ENCODE assay signal across 8 mouse cellular contexts in genomic region chr9:59036732-59037341, GRCm38 (mm10). TPM values are rescaled to one million over a fixed set of nuclear protein-coding genes. Genes with fewer than 3 reads are reported as not detected.
DNase-seq lines count a peak whose midpoint lies in the region; ATAC-seq and TF ChIP-seq lines count a peak whose summit lies in the region.

No protein-coding gene starts in this region.

- peak overlapping the region; percentile 95 for H3K9ac ChIP-seq in lung, embryonic 14.5 days
- peak overlapping the region; percentile 97 for H3K9ac ChIP-seq in embryonic facial prominence, embryonic 14.5 days (ENCODE audit: low read depth, low read length)
- peak overlapping the region; percentile 90 for H3K9ac ChIP-seq in hindbrain, postnatal 0 days (replicated peaks; ENCODE audit: low read length)

- H3K27me3 ChIP-seq in lung, embryonic 14.5 days (ENCODE audit: insufficient read depth, low read length): no peaks in the 10 kb centered on the region
- H3K27me3 ChIP-seq in embryonic facial prominence, embryonic 14.5 days (replicated peaks; ENCODE audit: control insufficient read depth, insufficient read depth, low read length): no peaks in the 10 kb centered on the region
- no peaks in the 10 kb centered on the region for H3K27me3 ChIP-seq in hindbrain, postnatal 0 days (ENCODE audit: insufficient read depth, low read length)
- H3K27me3 ChIP-seq in midbrain, embryonic 10.5 days (ENCODE audit: low read depth, poor library complexity, severe bottlenecking): no peaks in the 10 kb centered on the region

- peak overlapping the region; percentile 71 for H3K4me2 ChIP-seq in lung, embryonic 14.5 days
- peak overlapping the region; percentile 83 for H3K4me2 ChIP-seq in embryonic facial prominence, embryonic 14.5 days (ENCODE audit: low read depth, low read length)
- H3K4me2 ChIP-seq in hindbrain, postnatal 0 days (ENCODE audit: low read depth, low read length): peak overlapping the region; percentile 59

- H3K4me3 ChIP-seq in lung, embryonic 14.5 days (ENCODE audit: low read depth, low read length): peak overlapping the region; percentile 92
- H3K4me3 ChIP-seq in embryonic facial prominence, embryonic 14.5 days (ENCODE audit: low read depth, low read length): peak overlapping the region; percentile 100
- peak overlapping the region; percentile 92 for H3K4me3 ChIP-seq in hindbrain, postnatal 0 days (ENCODE audit: low read length)
- H3K4me3 ChIP-seq in midbrain, embryonic 10.5 days: peak overlapping the region; percentile 96

- WGBS in lung, embryonic 14.5 days: under 1% methylated on average over 56 of the region's 56 CpGs
- WGBS in embryonic facial prominence, embryonic 14.5 days: under 1% methylated on average over 46 of the region's 56 CpGs
- WGBS in hindbrain, postnatal 0 days: under 1% methylated on average over 56 of the region's 56 CpGs
- under 1% methylated on average over 55 of the region's 56 CpGs for WGBS in midbrain, embryonic 10.5 days

- no peaks in the 10 kb centered on the region for H3K36me3 ChIP-seq in lung, embryonic 14.5 days (ENCODE audit: insufficient read depth)
- no peaks in the 10 kb centered on the region for H3K36me3 ChIP-seq in embryonic facial prominence, embryonic 14.5 days (ENCODE audit: control insufficient read depth, insufficient read depth, low read length)
- H3K36me3 ChIP-seq in hindbrain, postnatal 0 days (ENCODE audit: insufficient read depth, low read length): no peaks in the 10 kb centered on the region
- peaks cover 4% of the 10 kb centered on the region; the same call in 1 of the 2 replicates for H3K36me3 ChIP-seq in midbrain, embryonic 10.5 days

- H3K9me3 ChIP-seq in lung, embryonic 14.5 days (ENCODE audit: low read depth, low read length): no peaks in the 10 kb centered on the region
- H3K9me3 ChIP-seq in embryonic facial prominence, embryonic 14.5 days (ENCODE audit: control insufficient read depth, low read length): no peaks in the 10 kb centered on the region
- H3K9me3 ChIP-seq in hindbrain, postnatal 0 days (ENCODE audit: low read length): no peaks in the 10 kb centered on the region
- H3K9me3 ChIP-seq in midbrain, embryonic 10.5 days (replicated peaks): no peaks in the 10 kb centered on the region; the same call in 1 of the 2 replicates

- peak; percentile 81 for DNase-seq in adrenal gland, adult 2 months
- DNase-seq in adrenal gland, adult 8-10 months: no peak
- peak; percentile 68 for DNase-seq in lung, embryonic 14.5 days
- no peak for DNase-seq in lung, postnatal 4 days
- DNase-seq in embryonic facial prominence, embryonic 14.5 days (ENCODE audit: low spot score): peak; percentile 47
- DNase-seq in hindbrain, postnatal 0 days (ENCODE audit: low spot score): no peak
- DNase-seq in midbrain, embryonic 10.5 days (ENCODE audit: low spot score): no peak
- no peak for DNase-seq in T-cell, adult 2 months (ENCODE audit: low spot score)

- peak overlapping the region; percentile 100 for H3K27ac ChIP-seq in lung, embryonic 14.5 days (ENCODE audit: low read depth)
- H3K27ac ChIP-seq in embryonic facial prominence, embryonic 14.5 days (replicated peaks; ENCODE audit: low read depth, low read length): peak overlapping the region; percentile 100
- H3K27ac ChIP-seq in hindbrain, postnatal 0 days: peak overlapping the region; percentile 99
- H3K27ac ChIP-seq in midbrain, embryonic 10.5 days (replicated peaks): peak overlapping the region; percentile 99

- peak; percentile 39 for ATAC-seq in lung, embryonic 14.5 days (ENCODE audit: insufficient read depth)
- peak; percentile 30; the same call in 1 of the 2 replicates for ATAC-seq in embryonic facial prominence, embryonic 14.5 days (ENCODE audit: low read depth)
- ATAC-seq in hindbrain, postnatal 0 days: peak; percentile 48

- H3K4me1 ChIP-seq in lung, embryonic 14.5 days (ENCODE audit: insufficient read depth): 0 out of 2 replicates have a peak, but pooled peaks cover 8% of the 10 kb centered on the region
- H3K4me1 ChIP-seq in embryonic facial prominence, embryonic 14.5 days (ENCODE audit: control insufficient read depth, insufficient read depth, low read length): peaks cover 14% of the 10 kb centered on the region
- peaks cover 11% of the 10 kb centered on the region for H3K4me1 ChIP-seq in hindbrain, postnatal 0 days (ENCODE audit: insufficient read depth, low read length)
- peaks cover 44% of the 10 kb centered on the region for H3K4me1 ChIP-seq in midbrain, embryonic 10.5 days

- TF ChIP-seq CTCF in lung, embryonic 14.5 days (IDR thresholded peaks at IDR 0.05; ENCODE audit: low read depth): no peak
- no peak for TF ChIP-seq CTCF in hindbrain, postnatal 0 days (IDR thresholded peaks at IDR 0.05; ENCODE audit: low read depth)

RNA-seq across cellular contexts. Expression of gene Neo1, which starts 0.6 kb away (rescaled TPM):
- total RNA-seq in adrenal gland, adult 2 months (2021): 10 to 100 TPM; 46.6 to 65.6 TPM
- 24.3 and 26.1 TPM in 2 replicates for polyA plus RNA-seq in adrenal gland, adult 2 months (2012; rRNA removed)
- 100 to 1,000 TPM in 2 of 4 experiments, 10 to 100 TPM in 2; 50.5 to 118 (median 83.2) TPM for total RNA-seq in adrenal gland, adult 8-10 months (2022)
- polyA plus RNA-seq in lung, embryonic 14.5 days (2014; fragmentation: Nextera tagmentation; extraction: Ambion mirVana): 62.3 and 62.8 TPM in 2 replicates
- polyA plus RNA-seq in embryonic facial prominence, embryonic 14.5 days (2014; fragmentation: Nextera tagmentation; extraction: Ambion mirVana): 43.1 and 48.9 TPM in 2 replicates
- 160 and 177 TPM in 2 replicates for total RNA-seq in hindbrain, postnatal 0 days (2014; rRNA removed)
- 34.4 and 38.7 TPM in 2 replicates for polyA plus RNA-seq in hindbrain, postnatal 0 days (2015; fragmentation: Nextera tagmentation; extraction: Ambion mirVana)
- 26.1 and 28.3 TPM in 2 replicates for polyA plus RNA-seq in midbrain, embryonic 10.5 days (2016; fragmentation: Nextera tagmentation; extraction: Ambion mirVana)

Comparison
In these comparisons a context has a peak if more than half of its experiments do, and no peak if none do; other contexts are left out.
1. DNase-seq: peak in adrenal gland, adult 2 months (single experiment), lung, embryonic 14.5 days (single experiment) and embryonic facial prominence, embryonic 14.5 days (single experiment); none in adrenal gland, adult 8-10 months (single experiment), lung, postnatal 4 days (0 of 2), hindbrain, postnatal 0 days (single experiment), midbrain, embryonic 10.5 days (single experiment) and T-cell, adult 2 months (single experiment).
2. Peak in every context shown above with its lines, with median percentiles within 50 percentile points of each other: ATAC-seq, H3K27ac ChIP-seq, H3K4me2 ChIP-seq, H3K4me3 ChIP-seq and H3K9ac ChIP-seq.